Mouse (Mus musculus): ENCODE measurements at regions not wholly inside any gene's neighbourhood (a gene's known extent, or its start where the extent isn't known, plus 50 kb on each side); places are given as distances from the start of the nearest gene placed in this dataset.
A peak's percentile ranks its signal among the peaks of the same experiment; 100 is the strongest.

DNA sequence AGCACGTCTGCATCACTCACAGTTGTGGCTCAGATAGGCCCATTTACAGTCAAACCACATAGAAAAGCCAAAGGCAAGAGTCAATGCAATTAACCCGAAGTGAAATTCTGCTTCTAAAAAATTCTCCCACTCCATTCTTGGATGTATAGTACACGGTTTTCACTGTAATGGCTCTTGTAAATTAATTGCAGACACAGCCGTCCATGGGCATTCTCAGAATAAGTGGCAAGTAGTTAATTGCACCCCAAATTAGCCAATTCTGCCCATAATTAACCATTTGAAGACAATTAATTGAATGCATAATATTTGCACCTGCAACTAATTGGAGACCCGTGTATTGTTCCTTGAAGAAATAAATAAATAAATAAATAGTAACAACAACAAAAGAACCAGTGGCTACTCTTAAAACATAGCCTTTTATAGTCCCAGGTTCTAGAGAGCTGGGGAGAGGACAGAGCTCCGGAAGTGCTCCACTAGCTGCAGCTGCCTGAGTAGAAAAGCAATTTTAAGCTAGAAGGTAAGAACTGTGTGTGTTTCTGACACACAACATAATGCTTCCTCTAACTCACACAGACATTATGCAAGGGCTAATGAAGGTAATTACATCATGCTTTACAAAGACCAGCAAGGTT lies 266.2 kb downstream of the Sox11 start:
- intact Hi-C loops (cut with DNase I) = no loop called here

GRCm38 (mm10) chr12:27065011-27065517 lies 277.3 kb downstream of the Sox11 start:
- intact Hi-C loops (cut with DNase I) = no loop called here
- no peak for DNase-seq (ENCODE audit: low spot score in 2 of 2)

More for the DNA sequence above, 266.2 kb downstream of the Sox11 start:
- DNase-seq (ENCODE audit: low spot score in 2 of 2) = no peak

- intact Hi-C loops (cut with DNase I) = loop anchor here (5.0 kb wide), 1 partner anchor 279 kb away; the partner anchor contains the start of gene Sox11
Measured at GRCm38 (mm10) chr12:27063518-27063917, 278.9 kb downstream of the Sox11 start.

GRCm38 (mm10) chr12:27062511-27063264 lies 279.7 kb downstream of the Sox11 start:
- intact Hi-C loops (cut with DNase I) = loop anchor here (5.0 kb wide), 1 partner anchor 280 kb away; the partner anchor contains the start of gene Sox11
- peak in 1 of 2 experiments; percentile 29 for DNase-seq (ENCODE audit: low spot score in 2 of 2)

More at GRCm38 (mm10) chr12:27063518-27063917, 278.9 kb downstream of the Sox11 start:
- no peak for DNase-seq (ENCODE audit: low spot score in 2 of 2)

DNA sequence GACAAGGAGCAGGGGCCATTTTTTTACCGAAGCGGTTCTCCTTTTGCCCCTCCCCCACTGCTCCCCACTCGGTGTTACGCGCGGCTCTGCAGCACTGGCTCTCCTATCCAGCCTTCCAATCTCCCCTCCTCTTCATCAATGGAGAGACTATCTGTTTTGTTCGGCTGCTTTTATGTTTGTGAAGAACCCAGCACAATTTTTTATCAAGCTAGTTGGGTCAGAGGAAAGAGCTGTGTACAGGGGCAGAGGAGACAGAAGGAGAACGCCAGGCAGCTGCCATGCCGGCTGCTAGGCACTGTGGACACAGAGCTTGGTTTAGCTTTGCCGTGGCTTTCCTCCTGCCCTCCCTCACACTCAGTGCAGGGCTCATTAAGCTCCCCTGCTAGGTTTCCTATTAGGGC lies 280.3 kb downstream of the Sox11 start:
- DNase-seq (ENCODE audit: low spot score in 2 of 2) = peak; percentile 55 to 58
- intact Hi-C loops (cut with DNase I) = loop anchor here (5.0 kb wide), 1 partner anchor 280 kb away; the partner anchor contains the start of gene Sox11

DNA sequence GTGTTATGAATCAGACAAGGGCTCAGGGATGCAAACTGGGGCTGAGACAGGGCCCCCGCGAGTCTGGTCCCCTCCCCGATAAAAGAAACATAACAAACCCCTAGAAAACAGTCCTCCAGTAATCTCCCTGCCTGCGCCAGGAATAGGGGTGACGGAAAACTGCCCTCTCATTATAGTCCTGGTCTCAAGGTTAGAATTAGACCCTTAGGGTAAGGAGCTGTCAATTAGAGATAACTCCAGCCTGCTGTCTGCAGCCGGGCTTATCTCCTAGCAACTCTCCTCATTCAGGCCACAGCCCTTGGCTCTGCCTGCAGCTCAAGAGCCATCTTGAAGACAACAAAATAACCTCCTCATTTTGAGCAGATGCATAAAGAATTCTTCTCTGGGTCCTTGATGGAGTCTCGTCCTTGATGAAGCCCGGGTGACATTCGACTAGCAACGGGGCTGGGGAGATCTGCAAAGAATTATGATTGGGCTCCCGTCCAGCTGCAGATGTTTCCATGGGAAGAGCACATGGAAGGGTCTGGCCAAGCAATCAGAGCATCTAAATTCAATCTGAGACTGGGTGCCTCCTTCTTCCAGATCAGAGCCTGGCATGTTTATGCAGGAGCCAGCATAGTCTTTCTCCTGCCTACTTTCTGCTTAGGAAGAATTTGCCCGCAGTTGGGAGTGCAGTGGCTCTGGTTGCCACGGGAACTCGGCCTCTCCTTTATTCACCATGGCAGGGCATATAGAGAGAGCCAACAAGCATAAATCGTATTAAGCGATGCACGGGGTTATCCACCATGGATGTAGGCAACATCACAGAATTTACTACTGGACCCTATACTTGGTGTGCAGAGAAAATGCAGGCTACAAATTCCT lies 281.2 kb downstream of the Sox11 start:
- DNase-seq (ENCODE audit: low spot score in 2 of 2) = peak; percentile 38 to 54
- intact Hi-C loops (cut with DNase I) = loop anchor here (5.0 kb wide), 1 partner anchor 281 kb away; the partner anchor contains the start of gene Sox11

GRCm38 (mm10) chr12:27059885-27060284 lies 282.5 kb downstream of the Sox11 start:
- intact Hi-C loops (cut with DNase I) = loop anchor here (5.0 kb wide), 1 partner anchor 282 kb away; the partner anchor contains the start of gene Sox11
- peak in 1 of 2 experiments; percentile 53 for DNase-seq (ENCODE audit: low spot score in 2 of 2)

GRCm38 (mm10) chr12:27054411-27054810 lies 288.0 kb downstream of the Sox11 start:
- DNase-seq (ENCODE audit: low spot score in 2 of 2) = no peak
- intact Hi-C loops (cut with DNase I) = no loop called here

DNA sequence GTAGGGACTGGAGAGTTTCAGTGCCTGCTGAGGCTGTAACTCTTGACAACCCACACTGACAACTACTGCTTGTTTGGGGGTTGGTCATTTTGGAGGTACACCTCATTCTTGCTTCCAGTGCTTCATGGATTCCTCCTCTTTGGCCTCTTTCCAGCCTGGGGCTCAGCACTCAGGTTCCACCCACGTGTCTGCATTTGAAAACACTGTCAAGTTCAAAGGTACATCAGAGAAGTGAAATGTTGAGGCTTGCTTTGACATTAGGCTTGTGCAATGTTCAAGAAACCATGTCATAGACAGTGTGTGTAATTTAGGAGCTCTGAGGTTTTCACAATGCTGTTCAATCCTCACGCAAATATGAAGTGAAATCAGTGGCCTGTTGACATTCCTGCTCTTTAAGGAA lies 304.5 kb downstream of the Sox11 start:
- DNase-seq (ENCODE audit: low spot score in 2 of 2) = no peak
- intact Hi-C loops (cut with DNase I) = no loop called here

- DNase-seq (ENCODE audit: low spot score in 2 of 2) = no peak
- intact Hi-C loops (cut with DNase I) = no loop called here
Measured at GRCm38 (mm10) chr12:27019751-27020150, 322.6 kb downstream of the Sox11 start.

DNA sequence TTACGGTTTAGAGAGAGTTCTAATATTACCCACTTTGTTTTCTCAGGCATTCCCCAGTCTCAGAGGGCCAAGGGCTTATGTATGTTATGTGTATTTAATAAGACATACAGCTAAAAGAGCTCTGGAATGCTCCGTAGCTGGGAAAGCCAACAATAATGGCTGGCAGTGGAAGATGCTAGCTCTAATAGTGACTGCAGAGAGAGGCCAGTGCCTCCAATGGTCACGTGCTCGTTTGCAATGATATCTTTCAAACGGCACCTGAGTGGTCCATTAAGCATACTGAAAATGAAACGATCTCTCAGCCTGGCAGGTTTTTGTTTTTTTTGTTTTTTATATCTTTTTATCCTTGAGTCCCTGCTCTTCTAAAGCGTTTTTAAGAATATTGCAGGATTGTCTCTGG lies 324.0 kb downstream of the Sox11 start:
- no peak for DNase-seq (ENCODE audit: low spot score in 2 of 2)
- intact Hi-C loops (cut with DNase I) = no loop called here

GRCm38 (mm10) chr12:26999287-26999686 lies 343.1 kb downstream of the Sox11 start:
- DNase-seq (ENCODE audit: low spot score in 2 of 2) = peak in 1 of 2 experiments; percentile 23
- intact Hi-C loops (cut with DNase I) = no loop called here

- DNase-seq (ENCODE audit: low spot score in 2 of 2) = no peak
- intact Hi-C loops (cut with DNase I) = no loop called here
Measured at GRCm38 (mm10) chr12:26976284-26977065, 365.9 kb downstream of the Sox11 start.

- intact Hi-C loops (cut with DNase I) = no loop called here
- DNase-seq (ENCODE audit: low spot score in 2 of 2) = no peak
Measured at GRCm38 (mm10) chr12:26972495-26973113, 369.8 kb downstream of the Sox11 start.

GRCm38 (mm10) chr12:26967018-26967737 lies 375.2 kb downstream of the Sox11 start:
- intact Hi-C loops (cut with DNase I) = loop anchor here (10.0 kb wide), 1 partner anchor 142 kb away; no protein-coding TSS in a partner anchor
- DNase-seq (ENCODE audit: low spot score in 2 of 2) = no peak

- no peak for DNase-seq (ENCODE audit: low spot score in 2 of 2)
- intact Hi-C loops (cut with DNase I) = loop anchor here (10.0 kb wide), 1 partner anchor 139 kb away; no protein-coding TSS in a partner anchor
Measured at GRCm38 (mm10) chr12:26963917-26964316, 378.5 kb downstream of the Sox11 start.

GRCm38 (mm10) chr12:26939831-26940230 lies 402.5 kb downstream of the Sox11 start:
- DNase-seq (ENCODE audit: low spot score in 2 of 2) = no peak
- intact Hi-C loops (cut with DNase I) = no loop called here

Measured in left cerebral cortex, postnatal 14 days (tissue).